Mouse (Mus musculus) forebrain, embryonic 15.5 days (tissue): ENCODE data around the gene Tram2. TPM values are rescaled to one million over a fixed set of nuclear protein-coding genes. Genes with fewer than 3 reads are reported as not detected.

Source experiments
- ATAC-seq: fragments of 200-750 bp; cut with Nextera tagmentation; replicated peaks from 2 replicates; pipeline ENCODE4 v1.8.0; 2017; ENCODE audit warnings: mild to moderate bottlenecking, moderate TSS enrichment, moderate library complexity
- H3K27ac ChIP-seq: fragments of 300-500 bp; sonication (generic); replicated peaks from 2 replicates; pipeline ENCODE4 v1.5.1; 2015; ENCODE audit warnings: mild to moderate bottlenecking, inconsistent platforms
- H3K27me3 ChIP-seq: fragments of 300-500 bp; sonication (generic); 2 replicates; pipeline ENCODE4 v1.6.1; 2015; ENCODE audit warnings: inconsistent platforms
- H3K36me3 ChIP-seq: fragments of 300-500 bp; sonication (generic); 2 replicates; pipeline ENCODE4 v1.6.1; 2015; ENCODE audit warnings: mild to moderate bottlenecking, inconsistent platforms
- H3K4me1 ChIP-seq: fragments of 300-500 bp; sonication (generic); 2 replicates; pipeline ENCODE4 v1.6.1; 2015; ENCODE audit warnings: inconsistent platforms
- H3K4me2 ChIP-seq: fragments of 300-500 bp; sonication (generic); replicated peaks from 2 replicates; pipeline ENCODE4 v1.6.1; 2015; ENCODE audit warnings: mild to moderate bottlenecking, inconsistent platforms
- H3K4me3 ChIP-seq: fragments of 300-500 bp; sonication (generic); 2 replicates; pipeline ENCODE4 v1.5.1; 2015; ENCODE audit warnings: mild to moderate bottlenecking, inconsistent platforms
- H3K9ac ChIP-seq: fragments of 300-500 bp; sonication (generic); replicated peaks from 2 replicates; pipeline ENCODE4 v1.6.1; 2015; ENCODE audit warnings: mild to moderate bottlenecking, inconsistent platforms
- H3K9me3 ChIP-seq: fragments of 300-500 bp; sonication (generic); 2 replicates; pipeline ENCODE4 v1.6.1; 2016; ENCODE audit warnings: inconsistent platforms
- WGBS: fragments of 180-500 bp; shearing (Covaris S2); methylation state at CpG from one replicate; pipeline ENCODE4 v1.1.7; 2015; ENCODE audit warnings: mixed read lengths; 5-methylcytosine and 5-hydroxymethylcytosine counted together
- polyA plus RNA-seq: library from polyadenylated mRNA; unstranded; fragments of >200 nt; fragmentation: Nextera tagmentation; extraction: Ambion mirVana; gene quantifications from 2 replicates; pipeline ENCODE4 v1.2.1, GENCODE M21; 2015

Tram2 gene
- polyA plus RNA-seq, 1 experiment from 2014 or later: 1.8 TPM

- H3K9me3 ChIP-seq: no peaks in the 10 kb centered on the region
- no peak overlapping the region for H3K27ac ChIP-seq
- no peak overlapping the region for H3K4me3 ChIP-seq
- H3K9ac ChIP-seq: no peak overlapping the region
- WGBS: 91% methylated on average over 5 of the region's 5 CpGs
- ATAC-seq: no peak
- no peak overlapping the region for H3K4me2 ChIP-seq
- H3K27me3 ChIP-seq: no peaks in the 10 kb centered on the region
- no peaks in the 10 kb centered on the region for H3K36me3 ChIP-seq
- H3K4me1 ChIP-seq: no peaks in the 10 kb centered on the region
Observed at GRCm38 (mm10) chr1:21059385-21060109, 19.5 kb downstream of the Tram2 start.

GRCm38 (mm10) chr1:21053009-21053408, 26.0 kb downstream of the Tram2 start:
- Histone ChIP-seq H3K36me3 (no peaks in the 10 kb centered on the region), H3K4me3 (no peak overlapping the region), H3K4me2 (no peak overlapping the region), H3K27me3 (no peaks in the 10 kb centered on the region), H3K4me1 (peaks cover 17% of the 10 kb centered on the region), H3K9me3 (no peaks in the 10 kb centered on the region), H3K9ac (no peak overlapping the region), H3K27ac (peak overlapping the region; percentile 14)
- 59% methylated on average over 9 of the region's 9 CpGs for WGBS
- ATAC-seq: peak; percentile 17; the same call in 1 of the 2 replicates

- Histone ChIP-seq H3K27ac (peak overlapping the region; percentile 14), H3K4me1 (peaks cover 17% of the 10 kb centered on the region), H3K4me3 (no peak overlapping the region), H3K4me2 (no peak overlapping the region), H3K36me3 (no peaks in the 10 kb centered on the region), H3K9ac (no peak overlapping the region), H3K9me3 (no peaks in the 10 kb centered on the region), H3K27me3 (no peaks in the 10 kb centered on the region)
- 33% methylated on average over 5 of the region's 5 CpGs for WGBS
- peak; percentile 66 for ATAC-seq
Observed at GRCm38 (mm10) chr1:21052608-21053007, 26.4 kb downstream of the Tram2 start.

GRCm38 (mm10) chr1:21052132-21052545, 26.9 kb downstream of the Tram2 start:
- no peaks in the 10 kb centered on the region for H3K9me3 ChIP-seq
- H3K4me1 ChIP-seq: peaks cover 17% of the 10 kb centered on the region
- no peak; the same call in none of the 2 replicates for ATAC-seq
- H3K27ac ChIP-seq: peak overlapping the region; percentile 14; the same call in 1 of the 2 replicates
- no peak overlapping the region for H3K4me2 ChIP-seq
- WGBS: 47% methylated on average over 5 of the region's 5 CpGs
- H3K4me3 ChIP-seq: no peak overlapping the region
- H3K27me3 ChIP-seq: no peaks in the 10 kb centered on the region
- no peaks in the 10 kb centered on the region for H3K36me3 ChIP-seq
- H3K9ac ChIP-seq: no peak overlapping the region

GRCm38 (mm10) chr1:21049005-21049404, 30.0 kb downstream of the Tram2 start:
- 95% methylated on average over 5 of the region's 5 CpGs for WGBS
- Histone ChIP-seq H3K9me3 (no peaks in the 10 kb centered on the region), H3K36me3 (no peaks in the 10 kb centered on the region), H3K27ac (no peak overlapping the region), H3K4me2 (no peak overlapping the region), H3K4me1 (peaks cover 17% of the 10 kb centered on the region), H3K27me3 (no peaks in the 10 kb centered on the region), H3K9ac (no peak overlapping the region), H3K4me3 (no peak overlapping the region)
- ATAC-seq: no peak

- Histone ChIP-seq H3K4me2 (no peak overlapping the region), H3K27ac (no peak overlapping the region), H3K27me3 (no peaks in the 10 kb centered on the region), H3K9ac (no peak overlapping the region), H3K4me1 (peaks cover 17% of the 10 kb centered on the region), H3K4me3 (no peak overlapping the region), H3K36me3 (no peaks in the 10 kb centered on the region), H3K9me3 (no peaks in the 10 kb centered on the region)
- WGBS: 91% methylated on average over 8 of the region's 8 CpGs
- ATAC-seq: no peak
Observed at GRCm38 (mm10) chr1:21048402-21048801, 30.6 kb downstream of the Tram2 start.

- H3K4me1 ChIP-seq: no peaks in the 10 kb centered on the region
- WGBS: 91% methylated on average over 7 of the region's 7 CpGs
- no peak overlapping the region for H3K27ac ChIP-seq
- H3K36me3 ChIP-seq: no peaks in the 10 kb centered on the region
- H3K4me2 ChIP-seq: no peak overlapping the region
- H3K9ac ChIP-seq: no peak overlapping the region
- no peaks in the 10 kb centered on the region for H3K9me3 ChIP-seq
- no peaks in the 10 kb centered on the region for H3K27me3 ChIP-seq
- no peak for ATAC-seq
- H3K4me3 ChIP-seq: no peak overlapping the region
Observed at GRCm38 (mm10) chr1:21042461-21042860, 36.6 kb downstream of the Tram2 start.

GRCm38 (mm10) chr1:21040610-21041326, 38.3 kb downstream of the Tram2 start:
- Histone ChIP-seq H3K4me2 (no peak overlapping the region), H3K9ac (no peak overlapping the region), H3K4me1 (no peaks in the 10 kb centered on the region), H3K27ac (no peak overlapping the region), H3K27me3 (no peaks in the 10 kb centered on the region), H3K36me3 (no peaks in the 10 kb centered on the region), H3K9me3 (no peaks in the 10 kb centered on the region), H3K4me3 (no peak overlapping the region)
- WGBS: 85% methylated on average over 7 of the region's 7 CpGs
- ATAC-seq: no peak

- ATAC-seq: no peak
- Histone ChIP-seq H3K4me1 (no peaks in the 10 kb centered on the region), H3K9me3 (no peaks in the 10 kb centered on the region), H3K27ac (no peak overlapping the region), H3K27me3 (no peaks in the 10 kb centered on the region), H3K4me2 (no peak overlapping the region), H3K9ac (no peak overlapping the region), H3K36me3 (no peaks in the 10 kb centered on the region), H3K4me3 (no peak overlapping the region)
- 94% methylated on average over 7 of the region's 7 CpGs for WGBS
Observed at GRCm38 (mm10) chr1:21040173-21040572, 38.9 kb downstream of the Tram2 start.

GRCm38 (mm10) chr1:21039564-21039963, 39.5 kb downstream of the Tram2 start:
- Histone ChIP-seq H3K4me2 (no peak overlapping the region), H3K9ac (no peak overlapping the region), H3K9me3 (no peaks in the 10 kb centered on the region), H3K27ac (no peak overlapping the region), H3K4me3 (no peak overlapping the region), H3K4me1 (no peaks in the 10 kb centered on the region), H3K27me3 (no peaks in the 10 kb centered on the region), H3K36me3 (no peaks in the 10 kb centered on the region)
- 74% methylated on average over 3 of the region's 3 CpGs for WGBS
- no peak for ATAC-seq

GRCm38 (mm10) chr1:21037881-21038601, 41.0 kb downstream of the Tram2 start:
- no peak overlapping the region for H3K27ac ChIP-seq
- H3K4me2 ChIP-seq: no peak overlapping the region
- no peak overlapping the region for H3K9ac ChIP-seq
- H3K4me3 ChIP-seq: no peak overlapping the region
- H3K36me3 ChIP-seq: no peaks in the 10 kb centered on the region
- ATAC-seq: no peak
- WGBS: 88% methylated on average over 6 of the region's 6 CpGs
- H3K27me3 ChIP-seq: no peaks in the 10 kb centered on the region
- H3K9me3 ChIP-seq: no peaks in the 10 kb centered on the region
- H3K4me1 ChIP-seq: no peaks in the 10 kb centered on the region

- H3K4me3 ChIP-seq: no peak overlapping the region
- H3K4me2 ChIP-seq: no peak overlapping the region
Observed at GRCm38 (mm10) chr1:21035878-21036277, 43.2 kb downstream of the Tram2 start.

More at GRCm38 (mm10) chr1:21035878-21036277, 43.2 kb downstream of the Tram2 start:
- 91% methylated on average over 6 of the region's 6 CpGs for WGBS
- Histone ChIP-seq H3K9ac (no peak overlapping the region), H3K9me3 (no peaks in the 10 kb centered on the region), H3K4me1 (no peaks in the 10 kb centered on the region), H3K27me3 (no peaks in the 10 kb centered on the region), H3K27ac (no peak overlapping the region), H3K36me3 (no peaks in the 10 kb centered on the region)
- no peak for ATAC-seq
